Mouse (Mus musculus) neural tube, embryonic 14.5 days (tissue): ENCODE data around the gene Nr2e3. TPM values are rescaled to one million over a fixed set of nuclear protein-coding genes. Genes with fewer than 3 reads are reported as not detected.
"Not testable (repeated sequence)": the region's sequence is repeated elsewhere in the genome, so short reads cannot be mapped to it uniquely, and the experiment has no call there.

ENCODE experiments used
- ATAC-seq: fragments of 200-750 bp; cut with Nextera tagmentation; 2 replicates; pipeline ENCODE4 v1.8.0; 2017; ENCODE audit warnings: low read depth, mild to moderate bottlenecking, moderate TSS enrichment, moderate library complexity
- H3K27ac ChIP-seq: fragments of 300-500 bp; sonication (generic); 2 replicates; pipeline ENCODE4 v1.5.1; 2014; ENCODE audit warnings: low read depth, mild to moderate bottlenecking, control low read depth, low read length, moderate library complexity, mixed read lengths
- H3K27me3 ChIP-seq: fragments of 300-500 bp; sonication (generic); 2 replicates; pipeline ENCODE4 v1.6.1; 2014; ENCODE audit warnings: low read length; ENCODE audit not compliant: control insufficient read depth, insufficient read depth
- H3K36me3 ChIP-seq: fragments of 300-500 bp; sonication (generic); 2 replicates; pipeline ENCODE4 v1.6.1; 2014; ENCODE audit warnings: low read length, mixed read lengths; ENCODE audit not compliant: control insufficient read depth, insufficient read depth
- H3K4me1 ChIP-seq: fragments of 300-500 bp; sonication (generic); 2 replicates; pipeline ENCODE4 v1.6.1; 2014; ENCODE audit warnings: low read length; ENCODE audit not compliant: control insufficient read depth, insufficient read depth
- H3K4me2 ChIP-seq: fragments of 300-500 bp; sonication (generic); 2 replicates; pipeline ENCODE4 v1.6.1; 2014; ENCODE audit warnings: mild to moderate bottlenecking, low read depth, low read length, control low read depth
- H3K4me3 ChIP-seq: fragments of 300-500 bp; sonication (generic); 2 replicates; pipeline ENCODE4 v1.5.1; 2014; ENCODE audit warnings: low read depth, low read length, control low read depth, mixed read lengths
- H3K9ac ChIP-seq: fragments of 300-500 bp; sonication (generic); replicated peaks from 2 replicates; pipeline ENCODE4 v1.6.1; 2014; ENCODE audit warnings: low read depth, mild to moderate bottlenecking, control low read depth, low read length, mixed read lengths
- H3K9me3 ChIP-seq: fragments of 300-500 bp; sonication (generic); 2 replicates; pipeline ENCODE4 v1.6.1; 2016; ENCODE audit warnings: low read length; ENCODE audit not compliant: control insufficient read depth
- WGBS: fragments of 180-500 bp; shearing (Covaris S2); extraction: QIAGEN DNeasy Blood & Tissue Kit; methylation state at CpG from one replicate; pipeline ENCODE4 v1.1.7; 2014; 5-methylcytosine and 5-hydroxymethylcytosine counted together
- polyA plus RNA-seq: library from polyadenylated mRNA; unstranded; fragments of >200 nt; fragmentation: Nextera tagmentation; extraction: Ambion mirVana; gene quantifications from 2 replicates; pipeline ENCODE4 v1.2.1, GENCODE M21; 2014

Nr2e3 gene
- polyA plus RNA-seq, 1 experiment from 2014 or later = not detected

DNA sequence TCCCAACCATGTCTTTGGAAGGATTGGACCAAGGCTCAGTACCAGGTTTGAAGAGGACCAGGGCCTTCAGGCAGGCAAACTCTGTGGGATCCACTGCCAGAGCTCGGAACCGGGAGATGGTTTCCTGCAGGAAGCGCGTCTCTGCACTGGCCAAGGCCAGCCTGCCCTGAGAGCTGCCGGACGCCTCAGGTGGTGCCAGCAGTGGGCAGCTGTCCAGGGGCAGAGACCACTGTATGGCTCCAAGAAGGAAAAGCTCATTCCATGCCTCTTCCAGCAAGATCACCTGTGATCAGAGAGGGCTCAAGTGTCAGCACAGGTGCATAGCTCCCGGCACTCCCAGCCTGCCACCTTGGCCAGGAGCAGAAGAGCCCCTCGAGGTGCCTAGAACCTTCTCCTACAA, 13.2 kb downstream of the Nr2e3 start:
- Histone ChIP-seq H3K4me1 (no peaks in the 10 kb centered on the region), H3K36me3 (no peaks in the 10 kb centered on the region), H3K9ac (no peak overlapping the region), H3K27ac (no peak overlapping the region), H3K4me3 (no peak overlapping the region), H3K4me2 (no peak overlapping the region), H3K9me3 (no peaks in the 10 kb centered on the region), H3K27me3 (no peaks in the 10 kb centered on the region)
- no peak for ATAC-seq
- WGBS = 90% methylated on average over 8 of the region's 8 CpGs

DNA sequence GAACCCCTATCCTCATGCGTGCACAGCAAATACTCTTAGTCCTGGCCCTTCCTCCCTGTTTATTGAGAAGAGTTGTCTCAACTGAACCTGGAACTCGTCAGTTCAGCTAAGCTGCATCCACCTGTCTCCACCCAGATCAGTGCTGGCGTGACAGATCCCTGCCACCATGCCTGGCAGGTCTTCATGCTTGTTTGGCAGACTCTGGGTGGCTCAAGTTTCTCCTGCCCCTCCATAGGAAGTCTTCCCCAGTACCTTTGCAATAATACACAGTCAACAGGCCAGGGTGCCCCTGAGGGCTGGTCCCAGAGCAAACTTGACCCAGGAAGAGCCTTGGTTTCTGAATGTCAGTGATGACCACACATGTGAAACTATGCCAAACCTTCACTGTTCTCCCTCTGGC, 15.2 kb downstream of the Nr2e3 start:
- 84% methylated on average over 3 of the region's 3 CpGs for WGBS
- Histone ChIP-seq H3K27me3 (no peaks in the 10 kb centered on the region), H3K9me3 (no peaks in the 10 kb centered on the region), H3K4me2 (no peak overlapping the region), H3K36me3 (no peaks in the 10 kb centered on the region), H3K27ac (no peak overlapping the region), H3K4me1 (no peaks in the 10 kb centered on the region), H3K4me3 (no peak overlapping the region), H3K9ac (no peak overlapping the region)
- no peak for ATAC-seq

DNA sequence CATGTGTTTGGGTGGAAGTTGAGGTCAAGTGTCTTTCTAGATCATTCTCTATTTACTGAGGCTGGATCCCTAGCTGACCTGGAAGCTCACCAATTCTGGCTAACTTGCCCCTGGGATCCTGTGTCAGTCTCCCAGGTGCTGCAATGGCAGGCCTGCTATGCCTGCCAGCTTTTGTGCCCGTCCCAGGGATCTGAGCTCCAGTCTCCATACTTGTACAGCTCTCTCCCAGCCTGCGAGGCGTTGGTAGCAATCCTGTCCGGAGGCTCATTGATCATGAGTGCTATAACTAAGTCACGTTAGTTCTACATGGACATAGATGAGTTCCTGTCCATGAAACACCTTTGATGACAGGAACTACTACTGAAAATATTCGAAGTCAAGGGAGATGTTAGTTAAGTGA, 16.6 kb downstream of the Nr2e3 start:
- Histone ChIP-seq H3K4me3 (no peak overlapping the region), H3K27ac (no peak overlapping the region), H3K27me3 (no peaks in the 10 kb centered on the region), H3K9me3 (no peaks in the 10 kb centered on the region), H3K36me3 (no peaks in the 10 kb centered on the region), H3K4me2 (no peak overlapping the region), H3K9ac (no peak overlapping the region), H3K4me1 (no peaks in the 10 kb centered on the region)
- 89% methylated on average over 6 of the region's 6 CpGs for WGBS
- no peak for ATAC-seq

DNA sequence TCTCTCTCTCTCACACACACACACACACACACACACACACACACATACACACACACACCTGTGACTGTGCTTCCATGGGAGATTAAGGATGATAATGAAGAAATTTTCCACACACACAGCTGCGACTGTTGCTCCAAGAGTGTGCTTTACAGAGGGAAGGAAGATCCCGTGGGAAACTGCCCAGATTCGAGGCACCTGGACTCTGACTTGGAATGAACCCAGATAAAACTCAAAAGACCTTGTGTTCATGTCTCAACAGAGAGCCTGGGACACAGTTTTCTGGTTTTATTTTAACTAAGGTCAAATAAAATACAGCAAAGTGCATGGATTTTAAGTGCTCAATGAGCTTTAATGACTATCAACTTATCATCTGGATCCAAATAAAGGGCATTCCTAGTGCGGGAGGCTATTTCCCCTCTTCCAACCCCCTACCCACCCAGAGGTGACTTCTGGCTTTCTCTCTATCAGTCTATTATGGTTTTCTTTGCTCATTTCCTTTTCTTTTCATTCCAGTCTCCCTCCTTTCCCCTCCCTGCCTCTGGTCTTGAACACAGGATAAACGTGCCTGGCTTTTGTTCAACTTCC, 17.9 kb downstream of the Nr2e3 start:
- WGBS = 45% methylated on average over 5 of the region's 5 CpGs
- no peaks in the 10 kb centered on the region for H3K9me3 ChIP-seq
- no peaks in the 10 kb centered on the region for H3K36me3 ChIP-seq
- H3K4me2 ChIP-seq = no peak overlapping the region
- H3K27ac ChIP-seq = no peak overlapping the region
- H3K9ac ChIP-seq = no peak overlapping the region
- H3K4me1 ChIP-seq = no peaks in the 10 kb centered on the region
- no peaks in the 10 kb centered on the region for H3K27me3 ChIP-seq
- ATAC-seq = no peak
- no peak overlapping the region for H3K4me3 ChIP-seq

DNA sequence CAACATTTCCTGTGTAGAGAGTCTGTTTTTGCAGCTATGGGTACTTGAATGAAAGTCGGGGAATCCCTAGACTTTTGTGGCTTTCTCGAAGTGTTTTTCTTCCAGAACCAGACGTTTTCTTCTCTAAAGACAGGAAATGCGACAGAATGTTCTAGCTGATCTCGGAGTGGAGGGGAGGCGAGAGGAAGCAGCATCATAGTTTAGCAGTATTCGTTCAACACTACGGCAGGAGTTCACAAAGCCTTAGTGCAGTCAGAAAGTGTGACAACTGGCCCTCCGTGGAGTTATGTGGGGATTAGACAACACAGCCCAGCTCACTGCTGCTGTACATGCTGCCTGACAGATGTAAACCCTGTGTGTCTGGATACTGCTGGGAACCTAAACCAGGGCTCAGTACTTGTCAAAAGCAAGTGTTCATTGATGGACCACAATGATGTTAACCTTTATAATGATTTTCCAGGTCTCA, 18.5 kb downstream of the Nr2e3 start:
- H3K9ac ChIP-seq = no peak overlapping the region
- no peak overlapping the region for H3K4me3 ChIP-seq
- no peak for ATAC-seq
- no peak overlapping the region for H3K4me2 ChIP-seq
- no peak overlapping the region for H3K27ac ChIP-seq
- no peaks in the 10 kb centered on the region for H3K36me3 ChIP-seq
- WGBS = 74% methylated on average over 9 of the region's 9 CpGs
- H3K4me1 ChIP-seq = no peaks in the 10 kb centered on the region
- H3K9me3 ChIP-seq = no peaks in the 10 kb centered on the region
- no peaks in the 10 kb centered on the region for H3K27me3 ChIP-seq

DNA sequence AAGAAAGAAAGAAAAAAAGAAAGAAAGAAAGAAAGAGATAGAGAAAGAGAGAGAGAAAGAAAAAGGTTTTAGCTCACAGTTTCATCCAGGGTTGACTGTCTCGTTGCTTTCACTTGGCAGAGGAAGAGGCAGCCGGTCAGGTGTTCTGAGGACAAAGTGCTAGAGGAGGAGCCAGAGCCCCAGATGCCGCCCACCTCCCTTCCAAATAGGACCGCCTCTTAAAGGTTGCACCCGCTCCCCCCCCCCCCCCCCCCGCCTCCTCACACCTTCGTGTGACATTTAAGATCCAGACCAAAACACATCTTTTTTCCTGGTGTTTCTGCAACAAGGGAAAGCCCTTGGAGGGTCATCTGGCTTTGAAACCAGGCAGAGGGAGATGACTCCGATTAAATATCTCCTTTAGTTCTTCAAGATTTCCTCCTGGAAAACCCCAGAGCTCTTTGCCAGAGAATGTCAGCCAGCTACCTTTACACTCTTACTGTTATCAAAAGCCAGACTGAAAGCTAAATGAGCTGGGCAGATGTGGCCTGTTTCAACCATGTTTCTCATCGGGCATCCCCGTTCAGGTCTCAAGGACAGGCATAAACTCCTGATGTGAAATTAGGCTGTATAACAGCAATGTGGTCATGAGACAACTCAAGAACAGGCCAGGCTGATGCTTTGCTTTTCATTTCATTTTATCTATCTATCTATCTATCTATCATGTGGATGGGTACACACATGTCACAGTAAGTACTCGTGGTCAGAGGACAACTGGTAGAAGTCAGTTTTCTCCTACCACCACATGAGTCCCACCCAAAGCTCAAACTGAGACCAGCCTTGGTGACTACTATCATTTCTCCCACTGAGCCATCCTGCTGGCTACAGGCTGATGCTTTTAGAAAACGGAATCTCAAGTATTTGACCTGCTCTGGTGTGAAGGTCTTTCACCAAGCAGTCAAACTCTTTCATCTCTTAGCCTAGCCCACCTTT, 19.3 kb downstream of the Nr2e3 start:
- Histone ChIP-seq H3K4me1 (no peaks in the 10 kb centered on the region), H3K27me3 (no peaks in the 10 kb centered on the region), H3K9me3 (no peaks in the 10 kb centered on the region), H3K27ac (no peak overlapping the region), H3K9ac (no peak overlapping the region), H3K36me3 (no peaks in the 10 kb centered on the region), H3K4me2 (no peak overlapping the region), H3K4me3 (no peak overlapping the region)
- no peak for ATAC-seq
- 81% methylated on average over 8 of the region's 12 CpGs for WGBS

DNA sequence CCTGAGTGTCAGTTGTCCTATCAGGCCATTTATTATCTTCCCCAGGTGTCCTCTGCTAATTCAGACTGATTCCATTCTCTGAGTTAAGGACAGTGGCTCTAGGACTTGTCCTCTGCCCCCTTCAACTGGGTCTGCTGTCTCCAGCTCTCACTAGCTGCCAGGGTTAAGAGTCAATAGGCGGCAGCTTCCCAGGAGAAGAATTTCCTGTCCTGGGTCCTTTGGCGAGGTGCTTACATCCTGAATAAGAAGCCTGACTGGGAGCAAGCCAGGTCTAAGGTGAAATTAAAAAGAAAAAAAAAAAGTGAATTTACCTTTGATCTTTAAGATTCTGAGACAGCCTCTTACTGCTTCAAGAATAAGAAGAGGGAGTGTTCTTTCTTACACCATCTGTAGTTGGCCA, 20.8 kb downstream of the Nr2e3 start:
- no peaks in the 10 kb centered on the region for H3K36me3 ChIP-seq
- no peak overlapping the region for H3K4me2 ChIP-seq
- H3K4me1 ChIP-seq = no peaks in the 10 kb centered on the region
- no peak overlapping the region for H3K9ac ChIP-seq
- no peaks in the 10 kb centered on the region for H3K9me3 ChIP-seq
- 86% methylated on average over 2 of the region's 2 CpGs for WGBS
- ATAC-seq = no peak
- no peak overlapping the region for H3K4me3 ChIP-seq
- H3K27ac ChIP-seq = no peak overlapping the region
- H3K27me3 ChIP-seq = no peaks in the 10 kb centered on the region

DNA sequence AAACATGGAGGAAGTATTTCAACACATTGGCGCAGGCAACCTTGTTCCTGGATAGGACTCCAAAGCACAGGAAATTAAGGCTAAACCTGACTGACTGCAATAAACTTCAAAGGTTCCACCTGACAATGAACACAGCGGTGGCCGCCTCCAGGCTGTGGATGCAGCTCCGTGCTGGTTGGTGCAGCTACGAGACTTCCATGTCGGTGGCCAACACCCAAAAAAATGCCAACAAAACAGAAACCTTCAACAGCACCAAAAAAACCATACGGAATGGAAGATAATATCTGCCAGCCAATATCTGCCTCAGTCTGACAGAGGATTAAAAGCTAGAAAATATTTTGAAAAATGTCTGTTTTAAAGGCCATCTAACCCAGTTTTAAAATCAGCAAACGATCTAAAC, 21.9 kb downstream of the Nr2e3 start:
- H3K27me3 ChIP-seq = no peaks in the 10 kb centered on the region
- WGBS = 80% methylated on average over 8 of the region's 8 CpGs
- no peak overlapping the region for H3K4me2 ChIP-seq

DNA sequence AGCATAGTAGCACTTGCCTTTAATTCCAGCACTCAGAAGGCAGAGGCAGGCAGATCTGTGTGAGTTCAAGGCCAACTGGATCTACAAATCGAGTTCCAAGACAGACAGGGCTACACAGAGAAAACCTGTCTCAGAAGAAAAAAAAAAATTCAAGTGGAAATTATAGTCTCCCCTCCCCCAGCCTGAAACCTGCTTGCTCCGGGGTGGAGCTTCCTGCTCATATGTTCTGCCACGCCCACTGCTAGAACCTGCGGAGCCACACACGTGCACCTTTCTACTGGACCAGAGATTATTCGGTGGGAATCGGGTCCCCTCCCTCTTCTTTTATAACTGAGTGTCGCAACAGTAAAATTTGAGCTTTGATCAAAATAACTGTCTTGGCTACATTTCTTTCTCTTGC, 24.6 kb downstream of the Nr2e3 start:
- not testable (repeated sequence) for H3K4me3 ChIP-seq, H3K4me2 ChIP-seq, H3K4me1 ChIP-seq, H3K27ac ChIP-seq, H3K36me3 ChIP-seq, H3K27me3 ChIP-seq, ATAC-seq, H3K9me3 ChIP-seq, H3K9ac ChIP-seq
- WGBS = 84% methylated on average over 8 of the region's 8 CpGs

More for the DNA sequence above, 21.9 kb downstream of the Nr2e3 start:
- H3K27ac ChIP-seq = no peak overlapping the region
- H3K9ac ChIP-seq = no peak overlapping the region
- no peaks in the 10 kb centered on the region for H3K36me3 ChIP-seq
- H3K4me3 ChIP-seq = no peak overlapping the region
- ATAC-seq = no peak
- H3K9me3 ChIP-seq = no peaks in the 10 kb centered on the region
- no peaks in the 10 kb centered on the region for H3K4me1 ChIP-seq
